Mouse (Mus musculus): Measurements from ENCODE around the gene Sh3bgrl.

The Sh3bgrl gene

GRCm38 (mm10) chrX:109131834-109132233 is 36.7 kb downstream of the Sh3bgrl start:
- DNase-seq (ENCODE audit: low spot score): no peak

- DNase-seq (ENCODE audit: low spot score): no peak
Measured at GRCm38 (mm10) chrX:109132463-109132862, 37.3 kb downstream of the Sh3bgrl start.

GRCm38 (mm10) chrX:109133500-109133899 is 38.3 kb downstream of the Sh3bgrl start:
- no peak for DNase-seq (ENCODE audit: low spot score)

DNA sequence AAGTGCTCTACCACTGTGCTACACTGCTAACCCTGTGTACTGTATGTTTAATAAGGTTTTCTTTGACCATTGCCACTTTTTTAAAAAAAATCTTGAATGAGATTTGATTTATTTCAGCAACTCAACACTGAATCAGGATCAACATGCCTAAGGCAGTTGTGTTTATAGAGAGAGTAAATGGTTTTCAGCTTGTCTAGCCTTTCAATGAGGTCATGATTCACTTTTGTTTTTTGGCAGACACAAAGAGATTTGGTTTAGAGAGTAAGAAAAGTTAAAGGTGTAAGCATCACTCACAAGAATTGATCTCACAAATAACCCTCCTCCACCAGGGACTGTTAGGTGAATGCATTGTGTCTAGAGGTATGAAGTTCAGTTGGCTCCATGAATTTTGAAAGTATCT is 41.1 kb downstream of the Sh3bgrl start:
- no peak for DNase-seq (ENCODE audit: low spot score)

DNA sequence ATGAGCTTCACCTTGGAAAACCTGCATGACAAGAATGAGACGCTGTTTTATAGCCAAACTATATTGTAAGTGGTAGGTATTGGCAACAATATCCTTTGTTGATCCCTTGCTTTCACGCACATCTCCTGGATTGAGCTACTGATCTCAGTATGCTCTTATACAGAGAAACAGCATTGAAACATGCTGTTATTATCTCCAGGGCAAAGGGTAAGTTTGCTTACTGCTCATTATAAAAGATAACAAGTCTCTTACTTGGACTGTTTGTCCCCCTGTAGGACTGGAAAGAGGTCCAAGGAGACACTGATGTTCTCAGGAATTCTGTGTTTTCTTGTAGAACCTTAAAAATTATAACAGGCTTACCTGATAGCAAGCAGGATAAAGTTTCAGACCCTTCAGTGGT is 41.7 kb downstream of the Sh3bgrl start:
- no peak for DNase-seq (ENCODE audit: low spot score)

- no peak for DNase-seq (ENCODE audit: low spot score)
Measured at GRCm38 (mm10) chrX:109137295-109137694, 42.1 kb downstream of the Sh3bgrl start.

DNA sequence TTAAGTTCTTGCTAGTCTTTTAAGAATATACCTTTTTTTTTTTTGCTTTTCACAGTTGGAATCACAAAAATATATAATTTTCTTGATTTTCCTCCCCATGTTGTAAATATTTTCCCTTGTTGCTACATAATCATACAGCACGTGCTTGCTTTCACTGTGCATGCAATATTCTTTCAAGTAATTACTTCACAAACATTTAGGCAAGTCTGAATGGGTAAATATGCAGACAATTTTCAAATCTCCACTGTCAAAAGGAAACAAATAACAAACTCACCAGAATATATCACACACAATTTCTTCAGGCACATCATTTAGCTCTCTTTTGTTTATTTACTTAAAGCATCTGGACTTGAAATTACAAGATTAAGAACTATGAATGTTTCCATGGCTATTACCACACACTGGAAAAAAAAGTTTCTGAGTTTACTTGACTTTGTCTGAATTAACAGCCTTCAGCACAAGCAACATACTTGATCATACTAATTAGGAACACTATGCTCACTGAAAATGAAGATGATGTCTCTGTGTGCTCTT is 46.2 kb downstream of the Sh3bgrl start:
- no peak for DNase-seq (ENCODE audit: low spot score)

DNA sequence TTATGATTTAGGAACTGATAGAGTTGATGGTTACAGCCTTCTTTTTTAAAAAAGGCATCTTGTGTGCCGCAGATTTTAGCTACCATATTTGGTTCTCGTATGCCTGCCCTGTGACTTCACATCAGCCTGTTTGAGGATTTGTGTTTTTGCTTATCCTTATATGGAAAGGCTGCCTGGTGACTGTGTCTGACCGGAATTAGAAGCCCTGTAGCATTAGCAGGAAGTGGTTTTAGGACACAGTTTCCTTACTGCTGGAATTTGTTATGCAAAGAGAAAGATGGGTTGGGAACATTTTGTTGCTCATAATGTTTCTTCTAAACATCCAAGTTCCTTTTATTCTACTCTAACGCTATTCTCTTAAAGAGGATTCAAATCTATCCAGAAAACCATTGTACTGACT is 47.1 kb downstream of the Sh3bgrl start:
- DNase-seq (ENCODE audit: low spot score): no peak

DNA sequence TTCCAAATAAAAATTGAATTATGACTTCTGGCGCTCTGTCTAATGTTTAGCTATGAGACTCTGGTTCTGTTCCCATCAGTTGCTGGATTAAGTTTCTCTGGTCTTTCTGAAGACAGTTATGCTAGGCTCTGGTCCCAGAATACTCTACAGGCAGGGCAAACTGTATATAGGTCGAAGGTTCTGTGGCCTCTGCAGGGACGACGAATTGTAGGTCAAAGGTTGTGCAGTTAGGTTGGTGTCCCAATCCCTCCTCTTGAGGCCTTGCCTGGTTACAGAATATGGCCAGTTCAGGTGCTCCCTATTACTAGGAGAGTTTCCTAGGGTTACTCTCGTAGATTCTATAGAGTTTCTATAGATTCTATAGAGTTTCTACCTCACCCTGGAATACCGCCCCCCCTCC is 50.6 kb downstream of the Sh3bgrl start:
- DNase-seq (ENCODE audit: low spot score): no peak

DNA sequence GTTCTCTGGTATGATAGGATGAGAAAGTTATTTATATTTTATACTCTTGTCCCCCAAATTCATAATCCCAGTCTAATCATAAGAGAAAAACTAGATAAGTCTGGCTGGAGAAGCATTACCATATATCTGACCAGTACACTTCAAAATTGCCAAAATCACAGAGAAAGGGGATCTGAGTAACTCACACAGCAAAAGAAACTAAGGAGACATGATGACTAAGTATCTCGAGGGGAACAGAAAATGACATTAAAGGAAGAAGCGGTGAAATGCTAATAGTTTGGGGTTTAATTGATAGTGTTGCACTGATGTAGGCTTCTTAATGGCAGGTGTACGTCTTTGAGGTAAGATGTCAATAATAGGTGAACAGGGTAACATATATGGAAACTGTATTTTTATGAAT is 51.9 kb downstream of the Sh3bgrl start:
- DNase-seq (ENCODE audit: low spot score): no peak

DNA sequence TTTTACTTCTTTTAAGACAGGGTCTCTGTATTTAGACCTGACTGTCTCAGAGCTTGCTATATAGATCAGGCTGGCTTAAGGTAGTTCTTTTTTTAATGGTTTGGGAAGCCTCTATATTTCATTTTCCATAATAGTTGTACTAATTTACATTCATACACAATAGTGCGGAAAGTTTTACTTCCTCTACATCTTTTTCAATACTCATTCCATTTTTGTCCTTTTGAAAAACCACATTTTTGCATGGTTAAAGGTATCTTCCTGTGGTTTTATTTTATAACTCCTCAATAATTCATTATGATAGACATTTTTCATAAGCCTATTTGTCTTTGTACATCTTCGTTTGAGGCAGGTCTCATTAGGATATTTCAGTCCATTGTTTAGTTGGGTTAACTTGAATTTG is 56.1 kb downstream of the Sh3bgrl start:
- no peak for DNase-seq (ENCODE audit: low spot score)

- no peak for DNase-seq (ENCODE audit: low spot score)
Measured at GRCm38 (mm10) chrX:109160326-109160725, 65.2 kb downstream of the Sh3bgrl start.

- no peak for DNase-seq (ENCODE audit: low spot score)
Measured at GRCm38 (mm10) chrX:109160901-109161300, 65.7 kb downstream of the Sh3bgrl start.

DNA sequence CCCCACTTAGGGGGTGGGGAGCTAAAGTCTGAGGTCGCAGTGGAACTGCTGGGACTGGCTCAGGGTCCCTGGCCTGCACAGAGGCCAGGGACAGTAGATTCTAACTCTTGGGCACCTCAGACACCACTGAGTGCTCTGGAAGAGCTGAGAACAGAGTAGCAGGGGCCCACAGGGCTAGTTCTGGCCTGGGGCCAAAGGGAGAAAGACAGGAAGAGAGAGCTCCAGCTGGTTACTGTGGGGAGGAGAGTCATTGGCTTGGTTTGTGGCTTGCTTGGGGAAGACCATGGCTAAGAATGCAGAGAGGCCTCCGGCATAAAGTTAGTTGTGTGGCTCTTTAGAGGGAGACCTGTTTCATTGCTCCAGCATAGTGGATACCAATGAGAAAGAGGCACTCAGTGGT is 79.9 kb downstream of the Sh3bgrl start:
- no peak for DNase-seq (ENCODE audit: low spot score)

GRCm38 (mm10) chrX:109175470-109175869 is 80.3 kb downstream of the Sh3bgrl start:
- DNase-seq (ENCODE audit: low spot score): no peak

DNA sequence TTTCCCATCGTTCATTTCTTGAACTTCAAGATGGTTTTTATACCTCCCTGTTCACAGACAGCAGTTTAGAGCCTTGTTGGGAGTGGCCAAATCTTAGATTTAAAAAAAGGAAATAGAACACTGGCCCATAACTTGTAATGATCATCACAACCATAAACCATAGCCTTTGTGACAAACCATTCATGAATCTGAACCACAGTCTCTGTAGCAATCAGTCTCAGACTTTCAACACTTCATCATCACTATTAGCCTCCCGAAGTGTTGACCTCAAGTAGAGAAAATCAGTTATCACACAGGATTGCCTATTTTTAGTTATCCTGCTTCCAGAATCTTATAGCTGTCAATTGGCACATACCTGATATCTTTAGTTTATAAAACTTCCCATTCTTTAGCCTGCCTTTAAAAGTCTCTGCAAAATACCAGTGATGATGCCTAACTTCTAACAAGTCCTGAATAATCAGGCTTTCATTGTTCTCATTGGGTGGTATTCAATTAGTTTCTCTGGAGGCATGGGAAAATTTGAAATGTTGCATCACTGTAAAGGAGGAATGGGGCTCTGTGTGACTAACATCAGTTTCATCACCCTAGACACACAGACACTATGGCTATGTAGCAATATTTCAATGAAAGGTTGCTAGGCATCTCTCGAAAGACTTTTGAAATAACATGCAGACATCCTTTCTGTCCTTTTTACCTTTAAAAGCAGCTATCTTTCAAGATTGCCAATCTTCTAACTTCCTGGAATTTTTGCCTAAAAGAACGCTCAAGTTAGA is 89.7 kb downstream of the Sh3bgrl start:
- no peak for DNase-seq (ENCODE audit: low spot score)

DNA sequence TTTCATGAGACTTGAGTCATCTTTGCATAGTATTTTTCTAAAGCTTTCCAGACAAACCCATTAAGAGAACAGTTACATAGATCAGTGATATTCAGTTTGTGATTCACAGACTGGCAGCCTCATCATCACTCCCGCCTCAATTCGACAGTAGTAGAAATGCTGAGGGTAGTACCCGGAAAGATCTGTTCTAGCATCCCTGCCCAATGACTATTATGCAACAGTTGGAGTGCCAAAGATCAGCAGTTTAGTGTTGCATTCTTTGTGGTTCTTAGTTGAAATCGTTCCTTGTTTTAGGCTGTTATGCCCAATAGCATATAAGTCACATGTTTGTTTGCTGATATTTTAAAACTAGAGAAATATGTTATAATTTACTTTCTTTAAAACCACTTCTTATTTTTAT is 94.4 kb downstream of the Sh3bgrl start:
- no peak for DNase-seq (ENCODE audit: low spot score)

GRCm38 (mm10) chrX:109190969-109191368 is 95.8 kb downstream of the Sh3bgrl start:
- DNase-seq (ENCODE audit: low spot score): no peak

DNA sequence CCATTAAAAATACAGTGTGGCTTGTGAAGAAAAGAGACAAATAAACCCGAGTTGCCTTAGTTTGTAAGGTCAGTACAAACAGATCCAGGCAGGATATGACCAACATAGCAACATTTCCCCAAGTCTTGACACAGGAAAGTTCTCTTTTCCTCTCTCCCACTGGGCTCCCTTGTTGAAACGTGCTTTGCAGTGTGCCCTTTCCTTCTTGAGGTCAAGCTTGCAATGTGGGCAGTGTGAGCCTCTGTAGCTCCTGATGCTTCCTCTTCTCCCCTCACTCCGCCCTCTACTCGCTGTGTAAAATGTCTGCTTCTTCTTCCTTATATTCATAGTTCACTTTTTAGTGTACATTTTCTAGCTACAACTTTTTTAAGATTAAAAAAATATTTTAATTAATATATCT is 96.3 kb downstream of the Sh3bgrl start:
- no peak for DNase-seq (ENCODE audit: low spot score)

DNA sequence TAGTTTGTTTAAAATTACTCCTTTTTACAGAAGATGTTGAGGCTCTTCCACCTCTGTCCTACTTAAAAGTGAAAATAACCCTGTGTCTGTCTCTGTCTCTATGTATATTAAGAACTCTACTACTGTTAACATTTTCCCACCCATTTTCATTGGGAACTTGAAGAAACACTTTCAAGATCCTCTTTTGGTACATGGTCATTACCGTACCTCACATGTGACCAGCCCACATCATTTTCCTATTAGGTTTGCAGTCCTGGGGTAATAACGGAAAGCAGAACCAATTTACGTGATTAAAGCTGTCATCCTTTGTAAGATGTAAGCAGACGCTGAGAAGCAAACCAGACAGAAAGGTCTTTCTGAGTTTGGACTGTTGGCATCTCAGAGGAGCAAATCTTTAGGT is 101.3 kb downstream of the Sh3bgrl start, which contains the start of gene Gm6377:
Gene Gm6377 (plus strand): TSS at position 289 of the 400 bp plus-strand sequence.
- no peak for DNase-seq (ENCODE audit: low spot score)

DNA sequence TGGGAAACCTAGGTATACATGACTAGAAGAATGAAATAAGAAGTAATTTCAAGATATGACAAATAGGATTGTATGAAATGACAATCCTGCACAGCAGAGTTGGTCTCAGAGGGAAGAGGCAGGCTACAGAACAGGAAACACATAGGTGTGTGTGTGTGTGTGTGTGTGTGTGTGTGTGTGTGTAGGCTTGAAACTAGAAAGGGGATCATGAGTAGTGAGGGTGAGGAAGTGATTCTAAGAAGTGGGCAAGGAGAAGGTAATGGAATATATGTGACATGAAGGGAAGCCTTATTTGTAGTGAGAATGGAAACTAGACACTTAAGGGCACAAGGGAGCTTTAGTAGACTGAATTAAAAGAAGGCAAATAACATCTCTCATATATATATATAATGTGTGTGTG is 112.7 kb downstream of the Sh3bgrl start:
- DNase-seq (ENCODE audit: low spot score): no peak

DNA sequence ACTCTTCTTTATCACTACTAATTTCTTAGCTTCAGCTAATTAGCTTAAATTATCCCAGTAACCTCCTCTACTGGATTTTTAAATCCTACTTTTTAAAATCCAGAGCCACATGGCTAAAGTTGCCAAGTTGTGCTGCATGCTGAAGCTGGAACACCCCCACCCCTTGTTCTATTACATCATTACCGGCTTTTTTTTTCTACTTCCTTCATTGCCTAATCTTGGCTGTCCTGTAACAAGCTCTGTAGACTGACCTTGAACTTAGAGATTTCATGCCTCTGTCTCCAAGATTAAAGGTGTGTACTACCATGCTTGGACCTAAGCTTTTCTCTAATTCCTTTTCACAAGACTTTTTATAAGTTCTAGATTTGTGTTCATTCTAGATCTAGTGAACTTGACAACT is 133.6 kb downstream of the Sh3bgrl start:
- DNase-seq (ENCODE audit: low spot score): no peak

DNA sequence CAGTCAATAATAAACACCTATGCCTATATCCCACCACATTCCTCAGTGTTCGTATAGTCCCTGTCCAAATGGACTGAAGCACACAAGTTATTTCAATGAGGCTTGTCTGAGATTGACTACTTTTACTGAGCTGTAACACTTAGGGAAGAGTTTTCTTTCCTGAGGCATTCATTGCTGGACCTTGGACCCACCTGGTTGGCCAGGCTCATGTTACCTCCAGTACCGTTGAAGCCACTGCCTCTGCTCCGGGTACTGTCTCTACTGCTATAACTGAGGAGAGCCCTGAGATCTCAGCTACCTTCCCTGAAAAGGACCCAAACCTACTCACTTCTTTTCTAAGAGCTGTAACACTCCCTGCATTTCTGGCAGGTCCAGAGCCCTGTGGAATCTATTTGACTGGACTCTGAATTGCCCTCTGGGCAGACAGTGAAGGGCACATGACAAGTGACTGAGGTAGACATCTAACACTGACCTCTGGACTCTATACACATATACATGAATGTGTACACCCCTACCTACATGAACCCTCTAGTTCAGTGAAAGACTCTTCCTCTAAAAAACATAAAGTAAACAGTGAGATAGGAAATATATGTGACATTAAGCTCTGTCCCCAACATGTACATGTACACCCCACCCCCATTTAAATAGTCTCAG is 140.3 kb downstream of the Sh3bgrl start:
- DNase-seq (ENCODE audit: low spot score): no peak

DNA sequence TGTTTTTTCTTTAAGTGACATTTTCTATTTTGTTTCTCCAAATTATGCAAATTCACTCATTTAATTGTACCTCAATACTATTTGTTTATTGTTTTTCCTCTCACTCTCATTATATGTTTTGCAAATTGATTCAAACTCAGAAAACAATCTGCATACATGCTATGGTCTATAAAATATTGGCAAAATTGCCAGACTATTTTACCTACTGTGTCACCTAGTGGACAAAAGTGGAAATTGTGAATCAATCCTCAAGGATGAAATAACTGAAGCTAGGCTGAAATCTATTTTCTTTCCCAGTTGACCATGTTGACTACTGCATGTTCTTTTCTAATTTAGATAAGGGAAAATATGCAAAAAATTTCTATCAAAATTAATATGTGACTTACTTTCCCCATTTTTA is 143.0 kb downstream of the Sh3bgrl start:
- DNase-seq (ENCODE audit: low spot score): no peak
